Mouse (Mus musculus): ENCODE measurements around the gene Mark4. TPM values are rescaled to one million over a fixed set of nuclear protein-coding genes. Genes with fewer than 3 reads are reported as not detected.

Gene Mark4
- polyA plus RNA-seq, 1 experiment from 2014 or later: 4.7 TPM

DNA sequence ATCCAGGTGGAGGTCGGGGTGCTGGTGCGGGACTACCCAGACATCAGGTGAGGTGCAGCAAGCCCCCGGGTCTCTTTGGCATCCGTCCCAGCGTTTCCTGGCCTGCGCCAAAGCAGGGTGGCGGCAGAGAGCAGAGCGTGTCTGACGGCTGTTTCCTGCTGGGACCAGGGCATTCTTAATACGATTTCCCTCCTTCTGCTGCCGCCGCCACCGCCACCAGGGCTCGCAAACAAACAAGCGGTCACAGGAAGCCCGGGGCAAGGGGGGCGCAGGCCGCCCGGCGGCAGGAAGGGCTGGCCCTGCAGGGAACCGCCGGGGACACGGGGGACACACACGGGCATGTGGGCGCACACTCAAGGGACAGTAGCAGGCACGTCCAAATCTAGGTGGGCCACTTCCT is 33.1 kb upstream of the Mark4 start:
- Histone ChIP-seq H3K4me2 (replicated peaks; ENCODE audit: low read depth) (peak overlapping the region; percentile 33; the same call in 1 of the 2 replicates), H3K4me3 (ENCODE audit: low read depth, low read length) (no peak overlapping the region; the same call in 1 of the 2 replicates), H3K4me1 (replicated peaks; ENCODE audit: control insufficient read depth, insufficient read depth, low read length) (0 out of 2 replicates have a peak, but pooled peaks cover 4% of the 10 kb centered on the region), H3K27ac (ENCODE audit: low read depth, low read length) (no peak overlapping the region), H3K9ac (ENCODE audit: low read depth, low read length) (no peak overlapping the region), H3K9me3 (ENCODE audit: control insufficient read depth) (no peaks in the 10 kb centered on the region), H3K36me3 (ENCODE audit: control insufficient read depth, insufficient read depth) (no peaks in the 10 kb centered on the region), H3K27me3 (replicated peaks; ENCODE audit: control insufficient read depth, insufficient read depth, low read length) (peaks cover 38% of the 10 kb centered on the region)
- ATAC-seq: 0 out of 2 replicates have a peak, but pooled peaks have one; percentile 19
- 4% methylated on average over 26 of the region's 26 CpGs for WGBS
- peak; percentile 59 for TF ChIP-seq CTCF (IDR thresholded peaks at IDR 0.05; ENCODE audit: low read depth)

- H3K36me3 ChIP-seq (ENCODE audit: control insufficient read depth, insufficient read depth): no peaks in the 10 kb centered on the region
- no peak for TF ChIP-seq CTCF (IDR thresholded peaks at IDR 0.05; ENCODE audit: low read depth)
- H3K4me1 ChIP-seq (replicated peaks; ENCODE audit: control insufficient read depth, insufficient read depth, low read length): 0 out of 2 replicates have a peak, but pooled peaks cover 4% of the 10 kb centered on the region
- peaks cover 38% of the 10 kb centered on the region for H3K27me3 ChIP-seq (replicated peaks; ENCODE audit: control insufficient read depth, insufficient read depth, low read length)
- no peak for ATAC-seq
- peak overlapping the region; percentile 14; the same call in 1 of the 2 replicates for H3K4me3 ChIP-seq (ENCODE audit: low read depth, low read length)
- H3K4me2 ChIP-seq (replicated peaks; ENCODE audit: low read depth): peak overlapping the region; percentile 27; the same call in 1 of the 2 replicates
- no peak overlapping the region for H3K27ac ChIP-seq (ENCODE audit: low read depth, low read length)
- H3K9me3 ChIP-seq (ENCODE audit: control insufficient read depth): no peaks in the 10 kb centered on the region
- H3K9ac ChIP-seq (ENCODE audit: low read depth, low read length): no peak overlapping the region
- WGBS: 6% methylated on average over 31 of the region's 31 CpGs
Observed at GRCm38 (mm10) chr7:19489525-19489924, 30.9 kb upstream of the Mark4 start.

- H3K9ac ChIP-seq (ENCODE audit: low read depth, low read length): no peak overlapping the region
- 84% methylated on average over 7 of the region's 7 CpGs for WGBS
- H3K4me3 ChIP-seq (ENCODE audit: low read depth, low read length): no peak overlapping the region
- no peak for ATAC-seq
- peaks cover 34% of the 10 kb centered on the region for H3K27me3 ChIP-seq (replicated peaks; ENCODE audit: control insufficient read depth, insufficient read depth, low read length)
- no peak overlapping the region for H3K27ac ChIP-seq (ENCODE audit: low read depth, low read length)
- no peaks in the 10 kb centered on the region for H3K9me3 ChIP-seq (ENCODE audit: control insufficient read depth)
- H3K36me3 ChIP-seq (ENCODE audit: control insufficient read depth, insufficient read depth): no peaks in the 10 kb centered on the region
- no peak for TF ChIP-seq CTCF (IDR thresholded peaks at IDR 0.05; ENCODE audit: low read depth)
- 0 out of 2 replicates have a peak, but pooled peaks cover 1% of the 10 kb centered on the region for H3K4me1 ChIP-seq (replicated peaks; ENCODE audit: control insufficient read depth, insufficient read depth, low read length)
- no peak overlapping the region for H3K4me2 ChIP-seq (replicated peaks; ENCODE audit: low read depth)
Observed at GRCm38 (mm10) chr7:19486549-19486948, 27.9 kb upstream of the Mark4 start.

DNA sequence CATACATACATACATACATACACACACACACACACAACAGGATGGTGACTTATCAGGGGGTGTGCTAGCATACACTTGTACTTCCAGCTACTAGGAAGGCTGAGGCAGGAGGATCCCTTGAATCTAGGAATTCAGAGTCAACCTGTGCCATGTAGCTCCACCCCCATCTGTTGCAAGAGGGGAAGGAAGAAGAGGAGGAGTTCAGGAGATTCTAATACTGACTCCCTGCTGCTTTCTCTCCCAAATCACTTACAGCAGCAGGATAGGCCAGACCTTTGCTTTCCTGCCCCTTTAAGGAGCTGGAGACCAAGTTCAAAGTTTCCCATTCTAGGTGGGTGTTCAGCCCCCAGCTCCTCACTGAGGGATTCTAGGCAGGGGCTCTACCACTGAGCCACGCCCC is 26.9 kb upstream of the Mark4 start:
- Histone ChIP-seq H3K4me3 (ENCODE audit: low read depth, low read length) (no peak overlapping the region), H3K4me1 (replicated peaks; ENCODE audit: control insufficient read depth, insufficient read depth, low read length) (no peaks in the 10 kb centered on the region), H3K9me3 (ENCODE audit: control insufficient read depth) (no peaks in the 10 kb centered on the region), H3K9ac (ENCODE audit: low read depth, low read length) (no peak overlapping the region), H3K4me2 (replicated peaks; ENCODE audit: low read depth) (no peak overlapping the region), H3K36me3 (ENCODE audit: control insufficient read depth, insufficient read depth) (no peaks in the 10 kb centered on the region), H3K27me3 (replicated peaks; ENCODE audit: control insufficient read depth, insufficient read depth, low read length) (peaks cover 26% of the 10 kb centered on the region), H3K27ac (ENCODE audit: low read depth, low read length) (no peak overlapping the region)
- ATAC-seq: no peak
- TF ChIP-seq CTCF (IDR thresholded peaks at IDR 0.05; ENCODE audit: low read depth): no peak
- WGBS: no CpG with 5 or more reads among the region's 1 CpGs

- Histone ChIP-seq H3K4me1 (replicated peaks; ENCODE audit: control insufficient read depth, insufficient read depth, low read length) (no peaks in the 10 kb centered on the region), H3K36me3 (ENCODE audit: control insufficient read depth, insufficient read depth) (no peaks in the 10 kb centered on the region), H3K4me2 (replicated peaks; ENCODE audit: low read depth) (no peak overlapping the region), H3K4me3 (ENCODE audit: low read depth, low read length) (no peak overlapping the region), H3K9me3 (ENCODE audit: control insufficient read depth) (no peaks in the 10 kb centered on the region), H3K27ac (ENCODE audit: low read depth, low read length) (no peak overlapping the region), H3K9ac (ENCODE audit: low read depth, low read length) (no peak overlapping the region), H3K27me3 (replicated peaks; ENCODE audit: control insufficient read depth, insufficient read depth, low read length) (0 out of 2 replicates have a peak, but pooled peaks cover 5% of the 10 kb centered on the region)
- no peak for ATAC-seq
- 82% methylated on average over 8 of the region's 8 CpGs for WGBS
- TF ChIP-seq CTCF (IDR thresholded peaks at IDR 0.05; ENCODE audit: low read depth): no peak
Observed at GRCm38 (mm10) chr7:19483281-19483680, 24.7 kb upstream of the Mark4 start.

DNA sequence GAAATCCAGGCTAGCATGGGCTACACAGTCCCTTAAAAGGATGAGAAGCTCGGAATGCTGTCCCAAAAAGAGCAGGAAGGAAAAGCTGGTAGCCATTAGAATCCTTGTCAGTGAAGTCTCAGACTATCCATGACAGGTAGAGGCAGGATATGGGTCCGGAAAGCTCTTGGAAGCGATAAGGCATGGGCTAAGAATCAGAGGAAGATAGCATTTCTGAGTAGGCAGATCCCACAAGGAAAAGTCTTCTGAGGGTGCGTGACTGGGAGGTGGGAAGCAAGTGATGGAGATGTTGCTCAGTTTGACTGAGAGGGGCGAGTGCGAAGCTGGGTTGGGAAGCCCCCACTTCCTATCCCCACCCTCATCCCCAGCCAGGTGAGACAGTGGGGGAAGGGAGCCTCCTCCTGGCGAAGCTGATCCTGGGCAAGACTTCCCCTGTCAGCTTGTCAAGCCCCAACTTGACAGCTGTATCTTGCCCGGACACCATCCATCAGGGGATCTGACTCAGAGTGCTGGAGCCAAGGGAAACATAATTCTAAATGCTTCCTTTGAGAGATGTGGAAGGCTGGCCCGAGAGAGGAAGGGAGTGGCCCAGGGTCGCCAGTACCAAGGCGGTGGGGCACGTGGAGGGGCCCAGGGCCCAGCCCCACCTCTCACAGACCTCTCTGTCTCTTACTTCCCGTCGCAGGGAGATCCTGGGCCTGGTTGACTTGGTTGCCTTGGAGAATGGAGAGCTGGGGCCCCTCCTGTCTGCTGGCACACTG is 19.2 kb upstream of the Mark4 start:
- TF ChIP-seq CTCF (IDR thresholded peaks at IDR 0.05; ENCODE audit: low read depth): no peak
- 27% methylated on average over 14 of the region's 14 CpGs for WGBS
- ATAC-seq: no peak
- no peak overlapping the region for H3K4me3 ChIP-seq (ENCODE audit: low read depth, low read length)
- no peaks in the 10 kb centered on the region; the same call in 1 of the 2 replicates for H3K9me3 ChIP-seq (ENCODE audit: control insufficient read depth)
- H3K36me3 ChIP-seq (ENCODE audit: control insufficient read depth, insufficient read depth): no peaks in the 10 kb centered on the region
- no peaks in the 10 kb centered on the region for H3K4me1 ChIP-seq (replicated peaks; ENCODE audit: control insufficient read depth, insufficient read depth, low read length)
- H3K9ac ChIP-seq (ENCODE audit: low read depth, low read length): no peak overlapping the region
- peaks cover 33% of the 10 kb centered on the region for H3K27me3 ChIP-seq (replicated peaks; ENCODE audit: control insufficient read depth, insufficient read depth, low read length)
- no peak overlapping the region for H3K27ac ChIP-seq (ENCODE audit: low read depth, low read length)
- H3K4me2 ChIP-seq (replicated peaks; ENCODE audit: low read depth): no peak overlapping the region

Measured in intestine, postnatal 0 days (tissue).